Mouse (Mus musculus) MEL (cell line): ENCODE data around the gene Gm9508. TPM values are rescaled to one million over a fixed set of nuclear protein-coding genes. Genes with fewer than 3 reads are reported as not detected.
"Not testable (repeated sequence)": the region's sequence is repeated elsewhere in the genome, so short reads cannot be mapped to it uniquely, and the experiment has no call there.

Experiments
- DNase-seq: peaks from one replicate; pipeline ENCODE4 v3.0.0; 2011; ENCODE audit warnings: low read depth, low spot score
- H3K27ac ChIP-seq: 2 replicates; pipeline ENCODE4 v1.5.1; 2012; ENCODE audit warnings: low read depth, mild to moderate bottlenecking, control low read depth, low read length, moderate library complexity; ENCODE audit not compliant: control insufficient read depth
- H3K27me3 ChIP-seq, 2 experiments: fragments of 150-350 bp in 1 of 2; sonication (generic) in 1 of 2; 2 replicates each; pipeline ENCODE4 v1.6.1; 2012; ENCODE audit warnings: low read length in 2 of 2, mild to moderate bottlenecking in 2 of 2, improper control_type of control experiment in 1 of 2, moderate library complexity in 1 of 2; ENCODE audit not compliant: insufficient read depth in 2 of 2, control insufficient read depth in 1 of 2
- H3K36me3 ChIP-seq, 2 experiments: 2 replicates each; pipeline ENCODE4 v1.6.1; 2012 to 2014; ENCODE audit warnings: low read length in 2 of 2, improper control_type of control experiment in 1 of 2, inconsistent platforms in 1 of 2, mild to moderate bottlenecking in 1 of 2; ENCODE audit not compliant: insufficient read depth in 2 of 2, control insufficient read depth in 1 of 2
- H3K4me1 ChIP-seq, 2 experiments: fragments of 150-350 bp in 1 of 2; sonication (generic) in 1 of 2; 2 replicates each; pipeline ENCODE4 v1.6.1; 2012; ENCODE audit warnings: low read length in 2 of 2, improper control_type of control experiment in 1 of 2, mild to moderate bottlenecking in 1 of 2; ENCODE audit not compliant: insufficient read depth in 2 of 2, control insufficient read depth in 1 of 2
- H3K4me3 ChIP-seq, 2 experiments: fragments of 150-350 bp in 1 of 2; sonication (generic) in 1 of 2; 2 replicates each; pipeline ENCODE4 v1.5.1; 2012; ENCODE audit warnings: low read depth in 2 of 2, low read length in 2 of 2, mild to moderate bottlenecking in 2 of 2, moderate library complexity in 2 of 2, control low read depth in 1 of 2, improper control_type of control experiment in 1 of 2; ENCODE audit not compliant: control insufficient read depth in 1 of 2, insufficient read depth in 1 of 2
- H3K79me2 ChIP-seq: 2 replicates; pipeline ENCODE4 v1.6.1; 2012; ENCODE audit warnings: mild to moderate bottlenecking, low read length, moderate library complexity; ENCODE audit not compliant: control insufficient read depth, poor library complexity, insufficient read depth
- H3K9ac ChIP-seq: 2 replicates; pipeline ENCODE4 v1.6.1; 2012; ENCODE audit warnings: low read depth, mild to moderate bottlenecking, control low read depth, low read length, moderate library complexity; ENCODE audit not compliant: control insufficient read depth, poor library complexity, severe bottlenecking
- H3K9me3 ChIP-seq: fragments of 150-350 bp; sonication (generic); replicated peaks from 2 replicates; pipeline ENCODE4 v1.6.1; 2012; ENCODE audit warnings: mild to moderate bottlenecking, low read length, improper control_type of control experiment, moderate library complexity; ENCODE audit not compliant: insufficient read depth
- BHLHE40 ChIP-seq: IDR thresholded peaks from 2 replicates; pipeline ENCODE4 v1.6.1; 2012; ENCODE audit warnings: low read depth, mild to moderate bottlenecking, inconsistent platforms, low read length, improper control_type of control experiment, borderline replicate concordance
- CHD1 ChIP-seq: IDR thresholded peaks from 2 replicates; pipeline ENCODE4 v1.6.1; 2012; ENCODE audit warnings: low read depth, mild to moderate bottlenecking, inconsistent platforms, low read length, improper control_type of control experiment
- CHD2 ChIP-seq: IDR thresholded peaks from 2 replicates; pipeline ENCODE4 v1.6.1; 2011; ENCODE audit warnings: low read length, improper control_type of control experiment
- CTCF ChIP-seq, 3 experiments: IDR thresholded peaks in 2 of 3; conservative IDR thresholded peaks in 1 of 3; 2 replicates each; pipeline ENCODE4 v1.5.1; 2011 to 2012; ENCODE audit warnings: low read length in 3 of 3, low read depth in 2 of 3, mild to moderate bottlenecking in 2 of 3, improper control_type of control experiment in 1 of 3, inconsistent platforms in 1 of 3, mixed read lengths in 1 of 3, moderate library complexity in 1 of 3; ENCODE audit not compliant: control insufficient read depth in 1 of 3, insufficient read depth in 1 of 3, poor library complexity in 1 of 3, severe bottlenecking in 1 of 3
- E2F4 ChIP-seq: IDR thresholded peaks from 2 replicates; pipeline ENCODE4 v1.6.1; 2011; ENCODE audit warnings: low read depth, low read length, improper control_type of control experiment, borderline replicate concordance
- GABPA ChIP-seq: IDR thresholded peaks from 2 replicates; pipeline ENCODE4 v1.6.1; 2012; ENCODE audit warnings: low read depth, mild to moderate bottlenecking, inconsistent platforms, low read length, improper control_type of control experiment, moderate library complexity
- GATA1 ChIP-seq: IDR thresholded peaks from 2 replicates; pipeline ENCODE4 v1.6.1; 2011; ENCODE audit warnings: low read depth, low read length, improper control_type of control experiment
- JUND ChIP-seq: IDR thresholded peaks from 2 replicates; pipeline ENCODE4 v1.6.1; 2011; ENCODE audit warnings: low read depth, mild to moderate bottlenecking, improper control_type of control experiment, low read length
- KAT2A ChIP-seq: conservative IDR thresholded peaks from 2 replicates; pipeline ENCODE4 v1.6.1; 2012; ENCODE audit warnings: low read depth, low read length, improper control_type of control experiment, inconsistent platforms
- MAFK ChIP-seq: IDR thresholded peaks from 2 replicates; pipeline ENCODE4 v1.6.1; 2011; ENCODE audit warnings: low read depth, mild to moderate bottlenecking, low read length, improper control_type of control experiment, borderline replicate concordance
- MAX ChIP-seq: IDR thresholded peaks from 2 replicates; pipeline ENCODE4 v1.6.1; 2011; ENCODE audit warnings: low read length, improper control_type of control experiment
- MYB ChIP-seq: IDR thresholded peaks from 2 replicates; pipeline ENCODE4 v1.6.1; 2011; ENCODE audit warnings: mild to moderate bottlenecking, low read depth, low read length, improper control_type of control experiment
- MYC ChIP-seq: IDR thresholded peaks from 2 replicates; pipeline ENCODE4 v1.6.1; 2011; ENCODE audit warnings: low read depth, mild to moderate bottlenecking, low read length, improper control_type of control experiment, moderate library complexity
- POLR2AphosphoS2 ChIP-seq: IDR thresholded peaks from 2 replicates; pipeline ENCODE4 v1.6.1; 2011; ENCODE audit warnings: low read length, improper control_type of control experiment
- POLR2AphosphoS5 ChIP-seq: IDR thresholded peaks from 2 replicates; pipeline ENCODE4 v1.6.1; 2012; ENCODE audit warnings: low read depth, borderline replicate concordance, mild to moderate bottlenecking, inconsistent platforms, low read length, moderate library complexity, mixed read lengths
- RAD21 ChIP-seq: IDR thresholded peaks from 2 replicates; pipeline ENCODE4 v1.6.1; 2011; ENCODE audit warnings: mild to moderate bottlenecking, low read depth, low read length, improper control_type of control experiment
- RCOR1 ChIP-seq: IDR thresholded peaks from 2 replicates; pipeline ENCODE4 v1.6.1; 2012; ENCODE audit warnings: low read depth, mild to moderate bottlenecking, inconsistent platforms, low read length, improper control_type of control experiment
- SMC3 ChIP-seq: IDR thresholded peaks from 2 replicates; pipeline ENCODE4 v1.6.1; 2011; ENCODE audit warnings: low read depth, low read length, improper control_type of control experiment
- TAL1 ChIP-seq: IDR thresholded peaks from 2 replicates; pipeline ENCODE4 v1.6.1; 2012; ENCODE audit warnings: mild to moderate bottlenecking, inconsistent platforms, low read length, moderate library complexity, mixed read lengths
- UBTF ChIP-seq: IDR thresholded peaks from 2 replicates; pipeline ENCODE4 v1.6.1; 2012; ENCODE audit warnings: low read depth, mild to moderate bottlenecking, inconsistent platforms, low read length, improper control_type of control experiment, moderate library complexity, borderline replicate concordance; ENCODE audit not compliant: insufficient read depth
- polyA plus RNA-seq, 2 experiments: library from polyadenylated mRNA; stranded (reverse) in 1 of 2; unstranded in 1 of 2; fragments of >175 nt in 1 of 2; fragments of >200 nt in 1 of 2; gene quantifications; 2 replicates each; pipeline versions ENCODE4 v1.2.1 to v1.2.4; 2012; ENCODE audit warnings: low replicate concordance in 2 of 2, low read depth in 1 of 2; ENCODE audit not compliant: insufficient read length in 2 of 2, insufficient read depth in 1 of 2, missing spikeins in 1 of 2
- total RNA-seq: library from RNA; depleted of rRNA; stranded (reverse); fragments of 300-350 nt; gene quantifications from 2 replicates; pipeline ENCODE4 v1.2.3, GENCODE M21; 2012

The Gm9508 gene
- total and polyA plus RNA-seq, 3 experiments: not detected

DNA sequence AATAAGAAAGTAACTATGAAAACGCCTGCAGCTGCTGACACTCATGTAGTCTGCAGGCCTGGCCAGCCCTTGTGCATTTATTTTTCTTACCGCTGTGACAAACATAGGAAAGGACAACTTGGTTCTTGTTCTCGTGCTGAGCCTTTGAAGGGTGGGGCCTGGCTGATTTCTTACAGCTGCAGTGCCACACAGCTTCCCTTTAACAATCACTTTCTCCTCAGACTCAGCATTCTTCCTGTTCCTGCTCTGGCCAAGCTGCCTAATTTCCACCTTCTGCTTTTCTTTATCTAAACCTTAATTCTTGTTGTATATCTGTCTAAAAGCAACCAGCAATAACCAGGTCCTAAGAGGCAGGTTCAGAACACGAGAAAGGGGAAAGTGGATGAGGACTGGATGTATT lies 16.7 kb upstream of the Gm9508 start:
- peaks cover 0 to 2% of the 10 kb centered on the region in 2 experiments; a peak in 1 of 4 replicates for H3K27me3 ChIP-seq
- peaks cover 0 to 2% of the 10 kb centered on the region in 2 experiments; a peak in 1 of 4 replicates for H3K36me3 ChIP-seq
- no peak overlapping the region for H3K4me3 ChIP-seq
- H3K9me3 ChIP-seq: no peaks in the 10 kb centered on the region
- TF ChIP-seq GATA1: 0 out of 2 replicates have a peak, but pooled peaks have one; percentile 23
- no peak for TF ChIP-seq KAT2A
- TF ChIP-seq SMC3: no peak
- TF ChIP-seq TAL1: no peak
- no peak for TF ChIP-seq POLR2AphosphoS2
- no peak for TF ChIP-seq POLR2AphosphoS5
- TF ChIP-seq MYC: no peak
- peak; percentile 67 for DNase-seq
- no peak overlapping the region for H3K9ac ChIP-seq
- no peaks in the 10 kb centered on the region for H3K79me2 ChIP-seq
- peaks cover 0 to 5% of the 10 kb centered on the region in 2 experiments; a peak in 1 of 4 replicates for H3K4me1 ChIP-seq
- H3K27ac ChIP-seq: no peak overlapping the region

DNA sequence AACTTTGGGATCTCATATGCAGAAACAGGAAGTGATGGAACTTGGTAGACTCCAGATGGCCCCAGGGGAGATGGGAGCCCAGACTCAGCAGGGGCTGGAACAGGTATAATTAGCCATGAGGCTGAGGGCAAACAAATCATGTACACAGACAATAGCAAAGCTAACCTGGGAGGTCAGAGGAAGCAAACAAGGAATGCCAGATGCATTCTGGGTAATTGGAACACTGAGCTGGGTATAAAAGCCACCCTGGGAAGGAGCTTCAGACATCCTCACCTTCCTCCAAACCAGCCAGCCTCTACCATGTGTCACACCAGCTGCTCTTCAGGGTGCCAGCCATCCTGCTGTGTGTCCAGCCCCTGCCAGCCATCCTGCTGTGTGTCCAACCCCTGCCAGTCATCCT lies 14.1 kb upstream of the Gm9508 start, which contains the start of gene Gm10024:
Gm10024 (plus strand) TSS at position 301 of the 400 bp plus-strand sequence.
- not testable (repeated sequence) for H3K27me3 ChIP-seq, H3K4me1 ChIP-seq, H3K36me3 ChIP-seq, H3K9me3 ChIP-seq, H3K4me3 ChIP-seq, H3K9ac ChIP-seq, DNase-seq, H3K79me2 ChIP-seq, H3K27ac ChIP-seq

DNA sequence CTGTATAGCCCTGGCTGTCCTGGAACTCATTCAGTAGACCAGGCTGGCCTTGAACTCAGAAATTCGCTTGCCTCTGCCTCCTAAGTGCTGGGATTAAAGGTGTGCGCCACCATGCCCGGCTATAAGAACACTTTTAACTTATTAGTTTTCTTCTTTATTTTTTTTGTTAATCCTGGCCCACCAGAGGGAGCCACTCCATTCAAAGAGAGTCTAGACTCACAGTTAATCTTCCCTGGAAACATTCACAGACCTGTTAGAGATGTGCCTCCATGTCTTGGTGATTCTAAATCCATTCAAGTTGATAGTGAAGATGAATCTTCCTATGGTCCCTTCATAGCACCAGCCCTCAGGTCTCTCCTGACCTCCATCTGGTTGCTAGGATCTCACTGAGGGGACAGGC lies 12.8 kb upstream of the Gm9508 start:
- no peaks in the 10 kb centered on the region for H3K27me3 ChIP-seq
- no peak overlapping the region for H3K4me3 ChIP-seq

DNA sequence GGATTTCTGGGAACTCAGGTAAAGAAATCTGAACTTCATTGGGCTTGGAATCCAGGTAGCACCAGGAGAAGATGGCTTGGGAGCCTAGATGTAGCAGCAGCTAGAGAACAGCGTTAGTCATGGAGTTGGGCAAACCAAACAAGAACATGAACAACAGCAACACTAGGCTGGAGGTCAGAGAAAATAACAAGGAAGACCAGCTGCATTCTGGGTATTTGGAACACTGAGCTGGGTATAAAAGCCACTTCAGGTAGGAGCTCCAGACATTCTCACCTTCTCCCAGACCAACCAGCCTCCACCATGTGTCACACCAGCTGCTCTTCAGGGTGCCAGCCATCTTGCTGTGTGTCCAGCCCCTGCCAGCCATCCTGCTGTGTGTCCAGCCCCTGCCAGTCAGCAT lies 9.3 kb upstream of the Gm9508 start, which contains the start of gene Gm10272:
Gm10272 (plus strand) TSS at position 301 of the 400 bp plus-strand sequence.
- no peaks in the 10 kb centered on the region for H3K9me3 ChIP-seq
- TF ChIP-seq RAD21 (no peak), JUND (no peak), UBTF (no peak), SMC3 (no peak), CHD2 (no peak), MYC (no peak), BHLHE40 (no peak), KAT2A (no peak), CHD1 (no peak), MAX (no peak), GABPA (no peak), RCOR1 (no peak), MAFK (no peak)
- no peaks in the 10 kb centered on the region for H3K36me3 ChIP-seq
- peaks cover 0 to 2% of the 10 kb centered on the region in 2 experiments; a peak in 2 of 4 replicates for H3K27me3 ChIP-seq
- no peak within 1 kb of the TSS for H3K4me3 ChIP-seq
- H3K27ac ChIP-seq: no peak within 1 kb of the TSS
- no peaks in the 10 kb centered on the region for H3K79me2 ChIP-seq
- DNase-seq: no peak
- H3K9ac ChIP-seq: no peak within 1 kb of the TSS
- H3K4me1 ChIP-seq: no peaks in the 10 kb centered on the region

More for the DNA sequence above, 12.8 kb upstream of the Gm9508 start:
- peaks cover 0 to 2% of the 10 kb centered on the region in 2 experiments; a peak in 1 of 4 replicates for H3K36me3 ChIP-seq
- H3K9me3 ChIP-seq: no peaks in the 10 kb centered on the region
- peaks cover 0 to 5% of the 10 kb centered on the region in 2 experiments; a peak in 1 of 4 replicates for H3K4me1 ChIP-seq
- no peak overlapping the region for H3K27ac ChIP-seq
- no peak for DNase-seq
- H3K9ac ChIP-seq: no peak overlapping the region
- H3K79me2 ChIP-seq: no peaks in the 10 kb centered on the region
- TF ChIP-seq E2F4 (no peak), CTCF (IDR thresholded peaks at IDR 0.05 in 2 of 3, conservative IDR thresholded peaks at IDR 0.05 in 1 of 3; ENCODE audit: control insufficient read depth in 1 of 3, insufficient read depth in 1 of 3, low read depth in 2 of 3, low read length in 3 of 3, poor library complexity in 1 of 3, severe bottlenecking in 1 of 3) (peak in 1 of 3 experiments; percentile 22; a peak in 1 of 6 replicates), MYB (no peak), SMC3 (peak; percentile 24)
